Mouse (Mus musculus): ENCODE measurements at regions not wholly inside any gene's neighbourhood (a gene's known extent, or its start where the extent isn't known, plus 50 kb on each side); places are given as distances from the start of the nearest gene placed in this dataset.
A peak's percentile ranks its signal among the peaks of the same experiment; 100 is the strongest.

- Histone ChIP-seq H3K27ac (replicated peaks; ENCODE audit: insufficient read depth, low read depth, low read length) (no peak overlapping the region), H3K36me3 (ENCODE audit: control insufficient read depth, insufficient read depth, low read length) (no peaks in the 10 kb centered on the region), H3K4me3 (ENCODE audit: insufficient read depth, low read depth, low read length) (no peak overlapping the region), H3K9ac (ENCODE audit: low read depth, low read length) (no peak overlapping the region), H3K4me1 (ENCODE audit: control insufficient read depth, insufficient read depth, low read length) (no peaks in the 10 kb centered on the region), H3K79me2 (ENCODE audit: control insufficient read depth, insufficient read depth, low read length) (no peaks in the 10 kb centered on the region), H3K27me3 (ENCODE audit: control insufficient read depth, insufficient read depth, low read length) (no peaks in the 10 kb centered on the region)
- 59% methylated on average over 9 of the region's 9 CpGs for WGBS
- TF ChIP-seq CTCF (IDR thresholded peaks at IDR 0.05; ENCODE audit: low read depth, low read length) (no peak), POLR2A (IDR thresholded peaks at IDR 0.05; ENCODE audit: extremely low read depth, insufficient read depth, low read length) (no peak)
- DNase-seq (ENCODE audit: extremely low read depth, low read depth, low spot score), result no peak
Observed at GRCm38 (mm10) chr13:97651761-97652160, 108.7 kb downstream of the Gm10260 start.

GRCm38 (mm10) chr13:97651176-97651575 is 109.3 kb downstream of the Gm10260 start:
- WGBS, result 92% methylated on average over 5 of the region's 5 CpGs
- H3K36me3 ChIP-seq (ENCODE audit: control insufficient read depth, insufficient read depth, low read length), result no peaks in the 10 kb centered on the region
- no peak for DNase-seq (ENCODE audit: extremely low read depth, low read depth, low spot score)
- no peaks in the 10 kb centered on the region for H3K79me2 ChIP-seq (ENCODE audit: control insufficient read depth, insufficient read depth, low read length)
- no peak overlapping the region for H3K4me3 ChIP-seq (ENCODE audit: insufficient read depth, low read depth, low read length)
- H3K4me1 ChIP-seq (ENCODE audit: control insufficient read depth, insufficient read depth, low read length), result no peaks in the 10 kb centered on the region
- no peak overlapping the region for H3K27ac ChIP-seq (replicated peaks; ENCODE audit: insufficient read depth, low read depth, low read length)
- no peak overlapping the region for H3K9ac ChIP-seq (ENCODE audit: low read depth, low read length)
- TF ChIP-seq POLR2A (IDR thresholded peaks at IDR 0.05; ENCODE audit: extremely low read depth, insufficient read depth, low read length) (no peak), CTCF (IDR thresholded peaks at IDR 0.05; ENCODE audit: low read depth, low read length) (no peak)
- H3K27me3 ChIP-seq (ENCODE audit: control insufficient read depth, insufficient read depth, low read length), result no peaks in the 10 kb centered on the region

DNA sequence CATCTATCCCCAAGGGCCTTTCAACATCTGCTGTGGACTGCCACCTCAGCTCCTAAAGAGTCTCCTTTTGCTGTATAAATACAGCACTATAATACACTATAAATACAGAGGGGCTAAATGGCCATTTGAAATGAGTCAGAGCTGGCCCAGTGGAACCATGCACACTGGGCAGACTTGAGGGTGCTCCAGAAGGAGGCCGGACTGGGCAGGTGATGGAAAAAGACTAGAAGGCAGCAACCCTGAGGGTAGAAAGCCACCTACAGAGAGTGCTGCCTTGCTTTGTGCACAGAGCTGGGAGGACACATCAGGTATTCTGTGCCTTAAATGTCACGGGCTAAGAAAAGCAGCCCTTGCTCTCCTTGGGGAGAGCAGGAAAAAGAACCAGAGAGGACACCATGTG is 110.2 kb downstream of the Gm10260 start:
- Histone ChIP-seq H3K36me3 (ENCODE audit: control insufficient read depth, insufficient read depth, low read length) (no peaks in the 10 kb centered on the region), H3K9ac (ENCODE audit: low read depth, low read length) (no peak overlapping the region), H3K27ac (replicated peaks; ENCODE audit: insufficient read depth, low read depth, low read length) (no peak overlapping the region), H3K4me3 (ENCODE audit: insufficient read depth, low read depth, low read length) (no peak overlapping the region), H3K27me3 (ENCODE audit: control insufficient read depth, insufficient read depth, low read length) (no peaks in the 10 kb centered on the region), H3K4me1 (ENCODE audit: control insufficient read depth, insufficient read depth, low read length) (no peaks in the 10 kb centered on the region), H3K79me2 (ENCODE audit: control insufficient read depth, insufficient read depth, low read length) (no peaks in the 10 kb centered on the region)
- TF ChIP-seq CTCF (IDR thresholded peaks at IDR 0.05; ENCODE audit: low read depth, low read length) (no peak), POLR2A (IDR thresholded peaks at IDR 0.05; ENCODE audit: extremely low read depth, insufficient read depth, low read length) (no peak)
- 97% methylated on average over 2 of the region's 2 CpGs for WGBS
- no peak for DNase-seq (ENCODE audit: extremely low read depth, low read depth, low spot score)

GRCm38 (mm10) chr13:97647486-97647885 is 112.9 kb downstream of the Gm10260 start:
- H3K79me2 ChIP-seq (ENCODE audit: control insufficient read depth, insufficient read depth, low read length), result no peaks in the 10 kb centered on the region
- TF ChIP-seq CTCF (IDR thresholded peaks at IDR 0.05; ENCODE audit: low read depth, low read length) (no peak), POLR2A (IDR thresholded peaks at IDR 0.05; ENCODE audit: extremely low read depth, insufficient read depth, low read length) (no peak)
- no peaks in the 10 kb centered on the region for H3K36me3 ChIP-seq (ENCODE audit: control insufficient read depth, insufficient read depth, low read length)
- no peaks in the 10 kb centered on the region for H3K27me3 ChIP-seq (ENCODE audit: control insufficient read depth, insufficient read depth, low read length)
- 80% methylated on average over 4 of the region's 4 CpGs for WGBS
- no peak overlapping the region for H3K9ac ChIP-seq (ENCODE audit: low read depth, low read length)
- DNase-seq (ENCODE audit: extremely low read depth, low read depth, low spot score), result no peak
- H3K27ac ChIP-seq (replicated peaks; ENCODE audit: insufficient read depth, low read depth, low read length), result no peak overlapping the region
- no peak overlapping the region for H3K4me3 ChIP-seq (ENCODE audit: insufficient read depth, low read depth, low read length)
- H3K4me1 ChIP-seq (ENCODE audit: control insufficient read depth, insufficient read depth, low read length), result no peaks in the 10 kb centered on the region

- 67% methylated on average over 7 of the region's 7 CpGs for WGBS
- no peak for DNase-seq (ENCODE audit: extremely low read depth, low read depth, low spot score)
- H3K27me3 ChIP-seq (ENCODE audit: control insufficient read depth, insufficient read depth, low read length), result no peaks in the 10 kb centered on the region
- no peak overlapping the region for H3K9ac ChIP-seq (ENCODE audit: low read depth, low read length)
- no peak for TF ChIP-seq POLR2A (IDR thresholded peaks at IDR 0.05; ENCODE audit: extremely low read depth, insufficient read depth, low read length)
- TF ChIP-seq CTCF (IDR thresholded peaks at IDR 0.05; ENCODE audit: low read depth, low read length), result no peak
- no peaks in the 10 kb centered on the region for H3K79me2 ChIP-seq (ENCODE audit: control insufficient read depth, insufficient read depth, low read length)
- H3K27ac ChIP-seq (replicated peaks; ENCODE audit: insufficient read depth, low read depth, low read length), result no peak overlapping the region
- H3K36me3 ChIP-seq (ENCODE audit: control insufficient read depth, insufficient read depth, low read length), result no peaks in the 10 kb centered on the region
- H3K4me1 ChIP-seq (ENCODE audit: control insufficient read depth, insufficient read depth, low read length), result no peaks in the 10 kb centered on the region
- H3K4me3 ChIP-seq (ENCODE audit: insufficient read depth, low read depth, low read length), result no peak overlapping the region
Observed at GRCm38 (mm10) chr13:97646021-97646385, 114.4 kb downstream of the Gm10260 start.

DNA sequence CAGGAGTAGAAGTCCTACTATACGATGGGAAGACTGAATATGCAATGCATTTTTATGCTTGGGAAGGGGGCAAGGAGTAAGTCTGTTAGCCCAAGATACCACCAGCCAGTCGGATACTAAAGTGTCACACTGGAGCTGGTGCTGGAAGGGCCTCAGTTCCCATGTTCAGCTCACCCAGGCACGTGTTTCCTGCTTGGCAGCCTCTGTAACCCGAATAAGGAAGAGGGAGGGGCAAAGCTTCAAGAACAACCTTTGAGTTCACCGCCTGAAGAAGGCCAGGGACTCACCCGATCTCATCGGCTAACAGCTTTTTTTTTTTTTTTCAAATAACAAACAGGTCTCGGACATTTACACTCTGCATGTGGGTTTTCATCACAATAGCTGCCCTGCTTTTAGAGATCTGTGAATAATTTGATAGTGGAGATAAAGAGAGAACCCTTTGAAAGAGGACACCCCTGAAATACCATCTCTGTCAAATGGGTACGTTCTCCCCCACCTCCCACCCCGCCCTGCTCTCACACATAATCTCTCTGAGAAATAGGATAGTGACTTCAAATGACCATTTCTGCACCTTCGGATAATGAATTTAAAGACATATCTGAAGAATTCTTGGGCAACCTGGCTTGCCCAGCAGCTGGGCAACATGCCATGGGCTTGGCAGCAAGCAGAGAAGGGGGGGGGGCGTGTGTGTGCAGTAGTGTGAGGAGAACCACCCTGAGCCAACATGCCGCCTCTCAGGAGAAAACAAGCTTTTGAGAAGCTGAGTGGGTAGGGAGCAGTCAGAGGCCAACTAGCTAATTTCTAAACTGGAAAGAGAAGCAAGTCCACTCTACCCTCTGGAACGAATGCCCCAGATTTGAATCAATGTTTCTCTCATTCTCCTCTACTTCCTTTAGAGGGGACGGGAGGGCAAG is 115.1 kb downstream of the Gm10260 start:
- DNase-seq (ENCODE audit: extremely low read depth, low read depth, low spot score), result peak; percentile 8
- WGBS, result 62% methylated on average over 15 of the region's 15 CpGs
- Histone ChIP-seq H3K27me3 (ENCODE audit: control insufficient read depth, insufficient read depth, low read length) (no peaks in the 10 kb centered on the region), H3K79me2 (ENCODE audit: control insufficient read depth, insufficient read depth, low read length) (no peaks in the 10 kb centered on the region), H3K36me3 (ENCODE audit: control insufficient read depth, insufficient read depth, low read length) (no peaks in the 10 kb centered on the region), H3K9ac (ENCODE audit: low read depth, low read length) (no peak overlapping the region), H3K27ac (replicated peaks; ENCODE audit: insufficient read depth, low read depth, low read length) (no peak overlapping the region), H3K4me3 (ENCODE audit: insufficient read depth, low read depth, low read length) (no peak overlapping the region), H3K4me1 (ENCODE audit: control insufficient read depth, insufficient read depth, low read length) (no peaks in the 10 kb centered on the region)
- TF ChIP-seq CTCF (IDR thresholded peaks at IDR 0.05; ENCODE audit: low read depth, low read length), result no peak
- TF ChIP-seq POLR2A (IDR thresholded peaks at IDR 0.05; ENCODE audit: extremely low read depth, insufficient read depth, low read length), result no peak

Measured in liver, adult 2 months (tissue).